Mouse (Mus musculus): ENCODE measurements at regions not wholly inside any gene's neighbourhood (a gene's known extent, or its start where the extent isn't known, plus 50 kb on each side); places are given as distances from the start of the nearest gene placed in this dataset.
A peak's percentile ranks its signal among the peaks of the same experiment; 100 is the strongest.

GRCm38 (mm10) chr1:129219098-129219497, 54.0 kb upstream of the Thsd7b start:
- H3K4me1 ChIP-seq (ENCODE audit: control insufficient read depth, insufficient read depth, low read length): no peaks in the 10 kb centered on the region
- no peak overlapping the region for H3K4me3 ChIP-seq (replicated peaks; ENCODE audit: low read depth, low read length)
- no peak for DNase-seq
- H3K9me3 ChIP-seq (ENCODE audit: control insufficient read depth, low read length): no peaks in the 10 kb centered on the region
- no peaks in the 10 kb centered on the region for H3K27me3 ChIP-seq (ENCODE audit: control insufficient read depth, insufficient read depth, low read length)
- no peak for ATAC-seq (ENCODE audit: low FRiP score, low TSS enrichment)
- no peak overlapping the region for H3K9ac ChIP-seq (replicated peaks; ENCODE audit: low read length)
- H3K27ac ChIP-seq (replicated peaks; ENCODE audit: low read depth, low read length): no peak overlapping the region
- H3K36me3 ChIP-seq (ENCODE audit: control insufficient read depth, insufficient read depth, low read length): no peaks in the 10 kb centered on the region
- WGBS: 90% methylated on average over 2 of the region's 2 CpGs
- no peak overlapping the region for H3K4me2 ChIP-seq (ENCODE audit: low read length)

- no peak overlapping the region for H3K4me2 ChIP-seq (ENCODE audit: low read length)
- H3K27me3 ChIP-seq (ENCODE audit: control insufficient read depth, insufficient read depth, low read length): no peaks in the 10 kb centered on the region
- H3K27ac ChIP-seq (replicated peaks; ENCODE audit: low read depth, low read length): peak overlapping the region; percentile 79
- peaks cover 6% of the 10 kb centered on the region; the same call in 1 of the 2 replicates for H3K4me1 ChIP-seq (ENCODE audit: control insufficient read depth, insufficient read depth, low read length)
- no peaks in the 10 kb centered on the region for H3K9me3 ChIP-seq (ENCODE audit: control insufficient read depth, low read length)
- no peak overlapping the region; the same call in 1 of the 2 replicates for H3K9ac ChIP-seq (replicated peaks; ENCODE audit: low read length)
- DNase-seq (no peak), ATAC-seq (ENCODE audit: low FRiP score, low TSS enrichment) (peak; percentile 54; the same call in 1 of the 2 replicates)
- H3K36me3 ChIP-seq (ENCODE audit: control insufficient read depth, insufficient read depth, low read length): no peaks in the 10 kb centered on the region
- H3K4me3 ChIP-seq (replicated peaks; ENCODE audit: low read depth, low read length): no peak overlapping the region
- 8% methylated on average over 1 of the region's 1 CpGs for WGBS
Measured at GRCm38 (mm10) chr1:129208806-129209205, 64.3 kb upstream of the Thsd7b start.

- 0% methylated on average over 2 of the region's 2 CpGs for WGBS
- Histone ChIP-seq H3K4me2 (ENCODE audit: low read length) (no peak overlapping the region; the same call in 1 of the 2 replicates), H3K9ac (replicated peaks; ENCODE audit: low read length) (no peak overlapping the region; the same call in 1 of the 2 replicates), H3K27ac (replicated peaks; ENCODE audit: low read depth, low read length) (peak overlapping the region; percentile 79), H3K9me3 (ENCODE audit: control insufficient read depth, low read length) (no peaks in the 10 kb centered on the region), H3K4me1 (ENCODE audit: control insufficient read depth, insufficient read depth, low read length) (peaks cover 6% of the 10 kb centered on the region; the same call in 1 of the 2 replicates), H3K36me3 (ENCODE audit: control insufficient read depth, insufficient read depth, low read length) (no peaks in the 10 kb centered on the region), H3K27me3 (ENCODE audit: control insufficient read depth, insufficient read depth, low read length) (no peaks in the 10 kb centered on the region), H3K4me3 (replicated peaks; ENCODE audit: low read depth, low read length) (no peak overlapping the region)
- DNase-seq (peak; percentile 78), ATAC-seq (ENCODE audit: low FRiP score, low TSS enrichment) (peak; percentile 93)
Measured at GRCm38 (mm10) chr1:129208406-129208805, 64.7 kb upstream of the Thsd7b start.

GRCm38 (mm10) chr1:129207674-129208073, 65.4 kb upstream of the Thsd7b start:
- 20% methylated on average over 5 of the region's 5 CpGs for WGBS
- DNase-seq (peak; percentile 13), ATAC-seq (ENCODE audit: low FRiP score, low TSS enrichment) (no peak)
- peak overlapping the region; percentile 79 for H3K27ac ChIP-seq (replicated peaks; ENCODE audit: low read depth, low read length)
- no peak overlapping the region for H3K9ac ChIP-seq (replicated peaks; ENCODE audit: low read length)
- H3K9me3 ChIP-seq (ENCODE audit: control insufficient read depth, low read length): no peaks in the 10 kb centered on the region
- H3K4me1 ChIP-seq (ENCODE audit: control insufficient read depth, insufficient read depth, low read length): peaks cover 6% of the 10 kb centered on the region; the same call in 1 of the 2 replicates
- H3K36me3 ChIP-seq (ENCODE audit: control insufficient read depth, insufficient read depth, low read length): no peaks in the 10 kb centered on the region
- no peak overlapping the region; the same call in 1 of the 2 replicates for H3K4me2 ChIP-seq (ENCODE audit: low read length)
- no peaks in the 10 kb centered on the region for H3K27me3 ChIP-seq (ENCODE audit: control insufficient read depth, insufficient read depth, low read length)
- H3K4me3 ChIP-seq (replicated peaks; ENCODE audit: low read depth, low read length): no peak overlapping the region

- Histone ChIP-seq H3K27ac (replicated peaks; ENCODE audit: low read depth, low read length) (no peak overlapping the region), H3K27me3 (ENCODE audit: control insufficient read depth, insufficient read depth, low read length) (no peaks in the 10 kb centered on the region), H3K9me3 (ENCODE audit: control insufficient read depth, low read length) (no peaks in the 10 kb centered on the region), H3K4me2 (ENCODE audit: low read length) (no peak overlapping the region), H3K9ac (replicated peaks; ENCODE audit: low read length) (no peak overlapping the region), H3K36me3 (ENCODE audit: control insufficient read depth, insufficient read depth, low read length) (no peaks in the 10 kb centered on the region), H3K4me1 (ENCODE audit: control insufficient read depth, insufficient read depth, low read length) (no peaks in the 10 kb centered on the region), H3K4me3 (replicated peaks; ENCODE audit: low read depth, low read length) (no peak overlapping the region)
- ATAC-seq (ENCODE audit: low FRiP score, low TSS enrichment) (no peak), DNase-seq (no peak)
- WGBS: 77% methylated on average over 3 of the region's 3 CpGs
Measured at GRCm38 (mm10) chr1:129180174-129180759, 92.8 kb upstream of the Thsd7b start.

GRCm38 (mm10) chr1:129169936-129170335, 103.2 kb upstream of the Thsd7b start:
- Histone ChIP-seq H3K4me2 (ENCODE audit: low read length) (no peak overlapping the region), H3K36me3 (ENCODE audit: control insufficient read depth, insufficient read depth, low read length) (no peaks in the 10 kb centered on the region), H3K9me3 (ENCODE audit: control insufficient read depth, low read length) (no peaks in the 10 kb centered on the region), H3K27ac (replicated peaks; ENCODE audit: low read depth, low read length) (no peak overlapping the region), H3K4me1 (ENCODE audit: control insufficient read depth, insufficient read depth, low read length) (no peaks in the 10 kb centered on the region), H3K4me3 (replicated peaks; ENCODE audit: low read depth, low read length) (no peak overlapping the region), H3K27me3 (ENCODE audit: control insufficient read depth, insufficient read depth, low read length) (no peaks in the 10 kb centered on the region), H3K9ac (replicated peaks; ENCODE audit: low read length) (no peak overlapping the region)
- 82% methylated on average over 8 of the region's 8 CpGs for WGBS
- DNase-seq: no peak
- ATAC-seq (ENCODE audit: low FRiP score, low TSS enrichment): no peak

- ATAC-seq (ENCODE audit: low FRiP score, low TSS enrichment): no peak
- Histone ChIP-seq H3K36me3 (ENCODE audit: control insufficient read depth, insufficient read depth, low read length) (no peaks in the 10 kb centered on the region), H3K9ac (replicated peaks; ENCODE audit: low read length) (no peak overlapping the region), H3K9me3 (ENCODE audit: control insufficient read depth, low read length) (no peaks in the 10 kb centered on the region), H3K4me2 (ENCODE audit: low read length) (no peak overlapping the region), H3K27me3 (ENCODE audit: control insufficient read depth, insufficient read depth, low read length) (no peaks in the 10 kb centered on the region), H3K4me3 (replicated peaks; ENCODE audit: low read depth, low read length) (no peak overlapping the region), H3K27ac (replicated peaks; ENCODE audit: low read depth, low read length) (no peak overlapping the region), H3K4me1 (ENCODE audit: control insufficient read depth, insufficient read depth, low read length) (no peaks in the 10 kb centered on the region)
- DNase-seq: peak; percentile 62
- 79% methylated on average over 1 of the region's 1 CpGs for WGBS
Measured at GRCm38 (mm10) chr1:129150643-129151042, 122.5 kb upstream of the Thsd7b start.

- H3K36me3 ChIP-seq (ENCODE audit: control insufficient read depth, insufficient read depth, low read length): no peaks in the 10 kb centered on the region
- H3K9ac ChIP-seq (replicated peaks; ENCODE audit: low read length): no peak overlapping the region
- DNase-seq (no peak), ATAC-seq (ENCODE audit: low FRiP score, low TSS enrichment) (no peak)
- 72% methylated on average over 7 of the region's 7 CpGs for WGBS
- H3K27ac ChIP-seq (replicated peaks; ENCODE audit: low read depth, low read length): no peak overlapping the region
- H3K4me1 ChIP-seq (ENCODE audit: control insufficient read depth, insufficient read depth, low read length): no peaks in the 10 kb centered on the region
- H3K4me3 ChIP-seq (replicated peaks; ENCODE audit: low read depth, low read length): no peak overlapping the region
- H3K27me3 ChIP-seq (ENCODE audit: control insufficient read depth, insufficient read depth, low read length): no peaks in the 10 kb centered on the region
- H3K4me2 ChIP-seq (ENCODE audit: low read length): no peak overlapping the region
- no peaks in the 10 kb centered on the region for H3K9me3 ChIP-seq (ENCODE audit: control insufficient read depth, low read length)
Measured at GRCm38 (mm10) chr1:129148733-129149388, 124.2 kb upstream of the Thsd7b start.
